Mouse (Mus musculus): ENCODE measurements around the gene Arhgap4.

Gene Arhgap4

DNA sequence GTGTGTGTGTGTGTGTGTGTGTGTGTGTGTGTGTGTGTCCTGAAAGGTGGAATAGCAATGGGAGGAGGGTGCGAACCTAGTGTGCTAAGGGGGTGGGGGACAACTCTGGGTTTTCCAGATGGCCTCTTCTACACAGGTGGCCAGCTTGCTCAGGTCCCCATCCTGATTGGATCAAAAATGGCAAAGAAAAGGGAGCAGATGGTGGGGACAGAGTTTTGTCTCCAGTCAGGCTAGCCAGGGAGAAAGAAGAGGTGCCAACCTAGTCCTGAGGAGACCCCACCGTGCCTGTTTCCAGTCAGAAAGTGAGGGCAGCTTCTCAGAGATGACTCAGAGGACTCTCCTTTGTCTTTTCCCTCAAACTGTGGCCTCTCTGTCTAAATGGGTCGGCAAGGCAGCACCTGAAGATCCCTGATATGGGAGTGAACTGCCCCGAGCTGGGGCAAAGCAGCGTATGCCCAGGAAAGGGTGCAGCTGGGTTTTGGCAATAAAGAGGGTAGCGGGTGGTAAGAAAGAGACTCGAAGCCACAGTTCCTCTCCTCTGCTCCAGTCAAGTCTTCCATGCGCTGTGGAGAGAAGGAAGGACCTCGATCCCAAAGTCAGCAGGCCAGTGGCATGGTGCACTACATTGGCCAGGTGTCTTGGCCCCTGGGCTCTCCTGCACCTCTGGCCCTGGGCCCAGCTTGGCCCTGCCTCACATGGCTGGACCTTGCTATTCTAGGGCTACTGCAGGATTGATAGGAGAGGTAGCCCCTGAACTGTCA, 67.2 kb downstream of the Arhgap4 start:
- DNase-seq (ENCODE audit: low spot score in 2 of 2): no peak
